Mouse (Mus musculus): ENCODE results near the gene Pex3. TPM values are rescaled to one million over a fixed set of nuclear protein-coding genes. Genes with fewer than 3 reads are reported as not detected.

The Pex3 gene
- polyA plus RNA-seq, 1 experiment: 10.6 TPM

DNA sequence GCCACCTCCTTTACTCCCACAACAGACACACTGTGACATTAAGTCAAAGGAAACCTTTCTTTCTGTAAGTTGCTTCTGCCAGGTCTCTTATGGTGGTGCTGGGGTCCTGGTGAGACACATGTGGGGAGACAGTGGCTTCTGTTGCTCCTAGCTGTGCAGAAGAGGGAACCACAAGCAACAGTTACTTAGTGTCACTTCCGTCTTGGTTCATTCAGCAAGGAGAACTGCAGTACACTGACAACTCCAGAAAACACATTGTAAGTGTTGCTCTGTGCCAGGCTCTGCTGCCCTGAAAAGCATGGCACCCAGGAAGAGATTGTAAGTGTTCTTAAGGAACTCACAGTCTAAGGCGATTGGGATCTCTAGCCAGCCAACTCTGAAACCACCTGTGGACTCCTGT lies 53.6 kb downstream of the Pex3 start, which contains the start of gene Fuca2:
Fuca2 (plus strand) TSS at position 210 of the 400 bp plus-strand sequence.
- Histone ChIP-seq H3K4me2 (ENCODE audit: low read depth) (no peak within 1 kb of the TSS), H3ac (ENCODE audit: control insufficient read depth, insufficient read length) (no peak within 1 kb of the TSS), H3K36me3 (ENCODE audit: control insufficient read depth, insufficient read depth) (no peaks in the 10 kb centered on the region), H3K79me2 (ENCODE audit: control insufficient read depth, insufficient read depth) (no peaks in the 10 kb centered on the region), H3K4me3 (peak within 1 kb of the TSS; percentile 26), H3K27me3 (ENCODE audit: control insufficient read depth, insufficient read depth, insufficient read length) (peaks cover 9% of the 10 kb centered on the region)
- TF ChIP-seq MYOG (IDR thresholded peaks at IDR 0.05; ENCODE audit: control insufficient read depth in 1 of 3, insufficient read depth in 1 of 3, insufficient read length in 2 of 3, low read depth in 2 of 3): no peak
- no peak for TF ChIP-seq CEBPB (IDR thresholded peaks at IDR 0.05; ENCODE audit: insufficient read depth, poor library complexity, severe bottlenecking)
- no peak for TF ChIP-seq TCF12 (IDR thresholded peaks at IDR 0.05; ENCODE audit: insufficient read depth, poor library complexity, severe bottlenecking)

DNA sequence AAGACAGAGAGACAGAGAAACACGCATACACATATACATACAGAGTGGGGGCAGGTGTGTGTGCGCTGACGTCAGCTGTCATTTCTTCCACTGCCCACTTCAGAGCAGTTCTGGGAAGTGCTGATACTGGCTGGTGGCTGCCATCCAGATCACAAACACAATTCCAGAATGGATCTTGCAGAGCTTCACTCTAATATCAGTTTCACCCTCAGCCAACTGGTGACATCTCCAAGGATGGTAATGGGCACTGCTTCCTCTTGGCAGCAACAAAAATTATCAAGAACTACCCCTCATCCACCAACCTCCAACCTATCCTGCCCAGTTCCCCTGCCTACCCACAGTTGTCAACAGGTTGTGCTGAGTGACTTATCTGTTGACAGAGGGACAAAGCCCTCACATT lies 56.6 kb downstream of the Pex3 start:
- Histone ChIP-seq H3K36me3 (ENCODE audit: control insufficient read depth, insufficient read depth) (no peaks in the 10 kb centered on the region), H3K27me3 (ENCODE audit: control insufficient read depth, insufficient read depth, insufficient read length) (peaks cover 9% of the 10 kb centered on the region), H3K4me2 (ENCODE audit: low read depth) (no peak overlapping the region), H3K79me2 (ENCODE audit: control insufficient read depth, insufficient read depth) (no peaks in the 10 kb centered on the region), H3ac (ENCODE audit: control insufficient read depth, insufficient read length) (no peak overlapping the region), H3K4me3 (no peak overlapping the region)
- TF ChIP-seq CEBPB (IDR thresholded peaks at IDR 0.05; ENCODE audit: insufficient read depth, poor library complexity, severe bottlenecking) (no peak), REST (IDR thresholded peaks at IDR 0.05; ENCODE audit: insufficient read depth, insufficient read length) (no peak), TCF12 (IDR thresholded peaks at IDR 0.05; ENCODE audit: insufficient read depth, poor library complexity, severe bottlenecking) (no peak), SRF (IDR thresholded peaks at IDR 0.05; ENCODE audit: control insufficient read depth, insufficient read length, low read depth) (no peak)

DNA sequence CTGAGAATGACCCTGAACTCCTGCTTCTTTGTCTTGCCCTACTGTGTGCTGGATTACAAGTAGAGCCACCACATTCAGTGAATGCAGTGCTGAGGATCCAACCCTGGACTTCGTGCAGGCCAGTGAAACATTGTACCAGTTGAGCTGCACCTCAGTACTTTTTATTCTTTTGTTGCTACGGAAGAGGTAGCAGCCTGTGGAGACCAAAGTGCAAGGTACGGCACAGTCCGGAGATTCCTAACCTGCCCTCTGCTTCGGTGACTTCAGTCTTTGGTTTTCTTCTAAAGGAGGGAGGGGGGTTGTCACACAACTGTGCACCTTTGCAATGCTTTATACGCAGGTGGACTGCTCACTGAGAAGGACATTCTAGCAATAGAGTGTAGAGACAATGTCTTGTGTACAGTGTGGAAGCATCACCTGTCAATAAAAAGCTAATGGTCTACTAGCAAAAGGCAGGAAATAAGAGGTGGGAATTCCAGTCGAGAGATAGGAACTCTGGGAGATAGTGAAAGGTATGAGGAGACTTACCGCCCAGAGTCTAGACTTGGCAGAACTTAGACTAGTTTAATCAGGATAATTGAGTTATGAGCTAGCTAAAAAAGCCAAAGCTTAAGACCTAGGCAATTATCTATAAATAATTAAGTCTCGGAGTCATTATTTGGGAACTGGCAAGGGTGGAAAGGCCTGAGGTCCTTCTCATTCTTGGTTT lies 58.8 kb downstream of the Pex3 start:
- H3K79me2 ChIP-seq (ENCODE audit: control insufficient read depth, insufficient read depth): no peaks in the 10 kb centered on the region
- TF ChIP-seq E2F4 (IDR thresholded peaks at IDR 0.05; ENCODE audit: insufficient read depth): no peak
- no peak for TF ChIP-seq MYOG (IDR thresholded peaks at IDR 0.05; ENCODE audit: control insufficient read depth in 1 of 3, insufficient read depth in 1 of 3, insufficient read length in 2 of 3, low read depth in 2 of 3)
- TF ChIP-seq TCF12 (IDR thresholded peaks at IDR 0.05; ENCODE audit: insufficient read depth, poor library complexity, severe bottlenecking): no peak
- no peak for TF ChIP-seq POLR2A (IDR thresholded peaks at IDR 0.05; ENCODE audit: insufficient read length, low read depth)
- no peak for TF ChIP-seq USF1 (IDR thresholded peaks at IDR 0.05; ENCODE audit: low read depth)
- no peak for TF ChIP-seq POLR2AphosphoS2 (IDR thresholded peaks at IDR 0.05; ENCODE audit: insufficient read length, low read depth)
- TF ChIP-seq SRF (IDR thresholded peaks at IDR 0.05; ENCODE audit: control insufficient read depth, insufficient read length, low read depth): no peak
- TF ChIP-seq TCF3 (IDR thresholded peaks at IDR 0.05; ENCODE audit: insufficient read length, low read depth): no peak
- no peak for TF ChIP-seq MYOD1 (IDR thresholded peaks at IDR 0.05; ENCODE audit: control insufficient read depth in 1 of 3, insufficient read length in 2 of 3, low read depth in 2 of 3)
- TF ChIP-seq CEBPB (IDR thresholded peaks at IDR 0.05; ENCODE audit: insufficient read depth, poor library complexity, severe bottlenecking): no peak
- TF ChIP-seq MAX (IDR thresholded peaks at IDR 0.05; ENCODE audit: low read depth): no peak
- no peak for TF ChIP-seq REST (IDR thresholded peaks at IDR 0.05; ENCODE audit: insufficient read depth, insufficient read length)
- H3K4me2 ChIP-seq (ENCODE audit: low read depth): no peak overlapping the region
- no peak overlapping the region for H3K4me3 ChIP-seq
- peaks cover 9% of the 10 kb centered on the region for H3K27me3 ChIP-seq (ENCODE audit: control insufficient read depth, insufficient read depth, insufficient read length)
- no peaks in the 10 kb centered on the region for H3K36me3 ChIP-seq (ENCODE audit: control insufficient read depth, insufficient read depth)
- H3ac ChIP-seq (ENCODE audit: control insufficient read depth, insufficient read length): no peak overlapping the region

DNA sequence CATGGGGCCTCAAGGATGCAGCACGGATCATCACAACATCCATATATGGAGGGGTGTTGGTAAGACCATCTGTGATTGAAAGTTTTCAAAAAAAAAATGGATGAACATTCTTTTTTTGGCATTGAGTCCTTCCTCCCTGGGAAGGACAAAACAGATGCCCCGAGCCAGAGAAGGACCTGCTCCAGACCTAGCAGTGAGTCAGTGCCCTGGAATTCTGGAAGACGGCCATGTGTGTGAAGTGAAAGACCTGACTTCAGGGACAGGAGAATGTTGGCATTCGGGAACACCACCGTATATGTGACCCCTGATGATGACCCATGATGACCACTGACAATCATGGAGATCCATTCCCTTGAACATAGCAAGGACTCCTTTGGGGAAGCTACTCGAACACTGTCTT lies 63.3 kb downstream of the Pex3 start:
- TF ChIP-seq POLR2AphosphoS2 (IDR thresholded peaks at IDR 0.05; ENCODE audit: insufficient read length, low read depth) (no peak), E2F4 (IDR thresholded peaks at IDR 0.05; ENCODE audit: insufficient read depth) (no peak)
- H3K79me2 ChIP-seq (ENCODE audit: control insufficient read depth, insufficient read depth): no peaks in the 10 kb centered on the region
- no peak overlapping the region for H3K4me2 ChIP-seq (ENCODE audit: low read depth)
- no peak overlapping the region for H3K4me3 ChIP-seq
- H3K27me3 ChIP-seq (ENCODE audit: control insufficient read depth, insufficient read depth, insufficient read length): no peaks in the 10 kb centered on the region
- H3ac ChIP-seq (ENCODE audit: control insufficient read depth, insufficient read length): no peak overlapping the region
- H3K36me3 ChIP-seq (ENCODE audit: control insufficient read depth, insufficient read depth): no peaks in the 10 kb centered on the region

DNA sequence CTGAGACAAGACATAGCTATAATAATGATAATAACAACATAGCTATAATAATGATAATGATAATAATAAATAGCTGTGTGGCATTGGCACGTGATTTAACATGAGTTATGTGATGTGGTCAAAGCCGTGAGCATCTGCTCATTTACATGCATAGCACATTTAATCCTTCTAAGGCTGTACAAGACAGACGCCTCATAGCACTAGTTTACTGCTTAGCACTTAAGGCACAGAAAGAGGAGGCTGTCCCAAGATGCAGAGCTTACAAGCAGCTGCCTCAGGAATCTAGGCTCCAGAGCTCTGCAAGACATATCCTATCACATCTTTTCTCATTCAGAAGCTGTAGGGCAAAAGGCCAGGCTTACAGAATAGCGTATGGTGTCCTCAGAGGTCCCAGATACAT lies 67.0 kb downstream of the Pex3 start:
- no peak overlapping the region for H3ac ChIP-seq (ENCODE audit: control insufficient read depth, insufficient read length)
- H3K79me2 ChIP-seq (ENCODE audit: control insufficient read depth, insufficient read depth): no peaks in the 10 kb centered on the region
- H3K27me3 ChIP-seq (ENCODE audit: control insufficient read depth, insufficient read depth, insufficient read length): no peaks in the 10 kb centered on the region
- H3K36me3 ChIP-seq (ENCODE audit: control insufficient read depth, insufficient read depth): no peaks in the 10 kb centered on the region
- no peak for TF ChIP-seq TCF12 (IDR thresholded peaks at IDR 0.05; ENCODE audit: insufficient read depth, poor library complexity, severe bottlenecking)
- TF ChIP-seq MYOD1 (IDR thresholded peaks at IDR 0.05; ENCODE audit: control insufficient read depth in 1 of 3, insufficient read length in 2 of 3, low read depth in 2 of 3): no peak
- no peak for TF ChIP-seq MAX (IDR thresholded peaks at IDR 0.05; ENCODE audit: low read depth)
- no peak for TF ChIP-seq REST (IDR thresholded peaks at IDR 0.05; ENCODE audit: insufficient read depth, insufficient read length)
- no peak for TF ChIP-seq USF1 (IDR thresholded peaks at IDR 0.05; ENCODE audit: low read depth)
- no peak overlapping the region for H3K4me2 ChIP-seq (ENCODE audit: low read depth)
- no peak overlapping the region for H3K4me3 ChIP-seq
